Mouse (Mus musculus) hindbrain, embryonic 10.5 days (tissue): Measurements from ENCODE around the gene Nemp1. TPM values are rescaled to one million over a fixed set of nuclear protein-coding genes. Genes with fewer than 3 reads are reported as not detected.

Source experiments
- DNase-seq: peaks from one replicate; pipeline ENCODE4 v3.0.0-alpha.2; 2017; ENCODE audit warnings: low spot score
- H3K27ac ChIP-seq: fragments of 300-500 bp; sonication (generic); 2 replicates; pipeline ENCODE4 v1.5.1; 2016; ENCODE audit warnings: mild to moderate bottlenecking, moderate library complexity
- H3K27me3 ChIP-seq: fragments of 300-500 bp; sonication (generic); 2 replicates; pipeline ENCODE4 v1.6.1; 2016; ENCODE audit warnings: mild to moderate bottlenecking; ENCODE audit not compliant: poor library complexity, insufficient read depth, severe bottlenecking
- H3K36me3 ChIP-seq: fragments of 300-500 bp; sonication (generic); 2 replicates; pipeline ENCODE4 v1.6.1; 2016; ENCODE audit warnings: mild to moderate bottlenecking, moderate library complexity
- H3K4me1 ChIP-seq: fragments of 300-500 bp; sonication (generic); replicated peaks from 2 replicates; pipeline ENCODE4 v1.6.1; 2016; ENCODE audit warnings: mild to moderate bottlenecking
- H3K4me3 ChIP-seq: fragments of 300-500 bp; sonication (generic); 2 replicates; pipeline ENCODE4 v1.5.1; 2016; ENCODE audit warnings: mild to moderate bottlenecking, moderate library complexity
- H3K9me3 ChIP-seq: fragments of 300-500 bp; sonication (generic); 2 replicates; pipeline ENCODE4 v1.6.1; 2016; ENCODE audit warnings: mild to moderate bottlenecking, moderate library complexity
- WGBS: fragments of 180-500 bp; shearing (Covaris S2); methylation state at CpG from one replicate; pipeline ENCODE4 v1.1.7; 2016; 5-methylcytosine and 5-hydroxymethylcytosine counted together
- polyA plus RNA-seq: library from polyadenylated mRNA; unstranded; fragments of >200 nt; fragmentation: Nextera tagmentation; extraction: Ambion mirVana; gene quantifications from 2 replicates; pipeline ENCODE4 v1.2.1, GENCODE M21; 2016

The Nemp1 gene
- polyA plus RNA-seq, 1 experiment from 2014 or later = 7.7 TPM

DNA sequence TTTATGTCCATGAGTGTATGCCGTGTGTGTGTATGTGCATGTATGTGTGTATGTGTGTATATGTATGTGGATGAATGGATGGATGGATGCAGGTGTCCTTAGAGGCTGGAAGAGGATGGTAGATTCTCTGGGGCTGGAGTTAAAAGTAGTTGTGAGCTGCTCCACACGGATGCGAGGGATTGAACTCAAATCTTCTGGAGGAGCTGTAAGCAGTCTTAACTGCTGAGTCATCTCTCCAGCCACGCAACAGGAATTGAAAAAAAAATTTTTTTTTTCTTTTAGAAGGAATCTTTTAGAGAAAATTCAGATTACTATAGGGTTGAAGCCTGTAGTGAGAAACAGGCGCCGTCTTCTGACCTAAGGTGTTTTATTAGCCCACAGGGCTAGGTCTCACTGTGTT, 16.2 kb downstream of the Nemp1 start:
- Histone ChIP-seq H3K36me3 (peaks cover 10% of the 10 kb centered on the region; the same call in 1 of the 2 replicates), H3K27ac (no peak overlapping the region), H3K4me3 (no peak overlapping the region), H3K27me3 (no peaks in the 10 kb centered on the region), H3K4me1 (peaks cover 5% of the 10 kb centered on the region), H3K9me3 (no peaks in the 10 kb centered on the region)
- 93% methylated on average over 6 of the region's 6 CpGs for WGBS
- no peak for DNase-seq

DNA sequence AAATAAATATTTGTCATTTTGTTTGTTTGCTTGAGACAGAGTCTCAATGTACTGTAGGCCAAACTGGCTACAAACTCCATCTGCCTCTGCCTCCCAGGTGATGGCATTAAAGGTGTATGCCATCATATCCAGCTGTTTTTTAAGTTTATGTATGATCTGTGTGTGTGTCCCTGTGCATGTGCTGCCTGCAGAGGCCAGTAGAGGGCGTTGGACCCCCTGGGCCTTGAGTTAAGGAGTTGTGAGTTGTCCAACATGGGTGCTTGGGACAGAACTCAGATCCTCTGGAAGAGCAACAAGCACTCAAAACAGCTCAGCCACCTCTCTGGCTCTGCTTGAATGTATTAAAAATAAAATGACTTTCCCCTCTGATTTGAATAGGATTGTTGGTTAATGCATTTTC, 24.4 kb downstream of the Nemp1 start:
- DNase-seq = no peak
- no peak overlapping the region for H3K4me3 ChIP-seq
- H3K4me1 ChIP-seq = no peaks in the 10 kb centered on the region
- no peaks in the 10 kb centered on the region for H3K27me3 ChIP-seq
- H3K36me3 ChIP-seq = peaks cover 63% of the 10 kb centered on the region
- no peaks in the 10 kb centered on the region for H3K9me3 ChIP-seq
- WGBS = 29% methylated on average over 1 of the region's 1 CpGs
- no peak overlapping the region for H3K27ac ChIP-seq

GRCm38 (mm10) chr10:127694636-127695035, 27.9 kb downstream of the Nemp1 start:
- no peaks in the 10 kb centered on the region for H3K4me1 ChIP-seq
- 61% methylated on average over 2 of the region's 2 CpGs for WGBS
- DNase-seq = no peak
- no peak overlapping the region for H3K27ac ChIP-seq
- no peak overlapping the region for H3K4me3 ChIP-seq
- H3K27me3 ChIP-seq = no peaks in the 10 kb centered on the region
- no peaks in the 10 kb centered on the region for H3K9me3 ChIP-seq
- peaks cover 87% of the 10 kb centered on the region for H3K36me3 ChIP-seq

- Histone ChIP-seq H3K4me1 (no peaks in the 10 kb centered on the region), H3K27ac (no peak overlapping the region), H3K4me3 (no peak overlapping the region), H3K9me3 (no peaks in the 10 kb centered on the region), H3K27me3 (no peaks in the 10 kb centered on the region), H3K36me3 (peaks cover 85% of the 10 kb centered on the region)
- no peak for DNase-seq
- 94% methylated on average over 7 of the region's 7 CpGs for WGBS
These were observed 29.1 kb downstream of the Nemp1 start for GRCm38 (mm10) chr10:127695775-127696174.

- no peaks in the 10 kb centered on the region for H3K9me3 ChIP-seq
- H3K4me1 ChIP-seq = no peaks in the 10 kb centered on the region
- H3K36me3 ChIP-seq = peaks cover 60% of the 10 kb centered on the region
- no peak overlapping the region for H3K27ac ChIP-seq
- H3K4me3 ChIP-seq = no peak overlapping the region
- 91% methylated on average over 7 of the region's 7 CpGs for WGBS
- H3K27me3 ChIP-seq = no peaks in the 10 kb centered on the region
- no peak for DNase-seq
These were observed 32.3 kb downstream of the Nemp1 start for GRCm38 (mm10) chr10:127698966-127699365.

- 48% methylated on average over 4 of the region's 4 CpGs for WGBS
- H3K4me1 ChIP-seq = no peaks in the 10 kb centered on the region
- H3K27ac ChIP-seq = no peak overlapping the region
- no peak for DNase-seq
- H3K9me3 ChIP-seq = no peaks in the 10 kb centered on the region
- no peaks in the 10 kb centered on the region for H3K27me3 ChIP-seq
- no peak overlapping the region for H3K4me3 ChIP-seq
- peaks cover 23% of the 10 kb centered on the region for H3K36me3 ChIP-seq
These were observed 36.6 kb downstream of the Nemp1 start for GRCm38 (mm10) chr10:127703299-127703698.

DNA sequence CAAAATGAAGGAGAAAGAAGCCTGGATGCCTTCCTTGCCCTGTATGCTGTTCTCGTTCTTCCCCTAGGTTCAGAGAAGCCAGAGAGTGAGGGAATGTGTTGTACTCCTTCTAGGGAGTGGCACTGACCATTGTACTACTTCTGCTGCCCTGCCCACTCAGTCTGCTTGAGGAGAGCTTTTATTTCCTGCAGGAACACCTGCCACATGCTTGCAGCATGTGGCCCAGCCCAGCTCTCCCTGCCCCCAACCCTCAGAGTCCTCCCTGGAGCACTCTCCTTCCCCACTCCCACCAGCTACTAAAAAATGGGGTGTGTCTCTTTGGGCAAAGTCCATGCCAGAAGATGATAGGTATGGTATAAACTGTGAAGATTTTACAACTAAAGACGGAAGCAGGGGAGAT, 37.6 kb downstream of the Nemp1 start:
- Histone ChIP-seq H3K4me1 (no peaks in the 10 kb centered on the region), H3K27ac (no peak overlapping the region), H3K36me3 (peaks cover 13% of the 10 kb centered on the region; the same call in 1 of the 2 replicates), H3K27me3 (no peaks in the 10 kb centered on the region), H3K9me3 (no peaks in the 10 kb centered on the region), H3K4me3 (no peak overlapping the region)
- DNase-seq = no peak
- 69% methylated on average over 2 of the region's 2 CpGs for WGBS

DNA sequence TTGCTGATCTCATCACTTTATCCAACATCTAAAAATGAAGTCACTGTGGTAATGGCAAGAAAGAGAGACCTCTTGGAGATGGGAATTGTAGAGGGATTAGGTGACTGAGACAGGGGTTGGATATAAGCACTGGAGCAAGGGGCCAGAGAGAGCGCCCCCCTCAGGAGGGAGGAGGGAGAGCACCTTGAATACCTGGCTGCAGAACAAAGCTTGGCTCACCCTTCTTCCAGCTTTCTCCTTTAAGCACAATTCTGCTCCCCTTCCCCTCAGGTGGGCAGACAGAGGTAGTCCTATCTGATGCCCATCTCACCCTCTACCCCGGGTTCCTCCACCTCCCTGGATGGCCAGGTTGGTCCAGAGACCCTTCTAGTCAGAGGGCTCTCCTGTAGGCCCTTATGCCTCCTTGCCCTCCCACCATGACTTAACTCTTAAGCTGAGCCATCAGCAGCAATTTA, 38.1 kb downstream of the Nemp1 start, which contains the start of gene Myo1a:
Gene Myo1a (plus strand): TSS at position 405 of the 455 bp plus-strand sequence.
- Histone ChIP-seq H3K4me1 (no peaks in the 10 kb centered on the region), H3K36me3 (peaks cover 8% of the 10 kb centered on the region; the same call in 1 of the 2 replicates), H3K27ac (no peak within 1 kb of the TSS), H3K9me3 (no peaks in the 10 kb centered on the region), H3K27me3 (no peaks in the 10 kb centered on the region), H3K4me3 (no peak within 1 kb of the TSS)
- DNase-seq = no peak
- WGBS = 55% methylated on average over 2 of the region's 2 CpGs

DNA sequence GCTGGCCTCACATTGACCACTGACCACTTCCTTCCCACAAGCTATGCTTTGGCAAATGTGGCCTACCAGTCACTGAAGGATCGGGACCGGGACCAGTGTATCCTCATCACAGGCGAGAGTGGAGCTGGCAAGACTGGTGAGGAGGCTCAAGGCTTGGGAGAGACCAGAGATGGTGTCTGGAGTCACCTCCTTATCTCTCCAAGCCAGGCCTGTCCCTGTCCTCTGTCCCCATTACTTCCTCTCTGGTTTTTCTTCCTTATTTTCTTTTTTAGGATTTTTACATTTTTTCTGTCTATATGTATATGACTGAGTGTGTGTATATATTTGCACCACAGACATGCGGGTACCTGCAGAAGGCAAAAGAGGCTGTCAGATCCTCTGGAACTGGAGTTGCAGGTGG, 39.1 kb downstream of the Nemp1 start:
- Histone ChIP-seq H3K9me3 (no peaks in the 10 kb centered on the region), H3K4me3 (no peak overlapping the region), H3K27me3 (no peaks in the 10 kb centered on the region), H3K4me1 (no peaks in the 10 kb centered on the region), H3K36me3 (no peaks in the 10 kb centered on the region), H3K27ac (no peak overlapping the region)
- WGBS = 89% methylated on average over 4 of the region's 4 CpGs
- no peak for DNase-seq

DNA sequence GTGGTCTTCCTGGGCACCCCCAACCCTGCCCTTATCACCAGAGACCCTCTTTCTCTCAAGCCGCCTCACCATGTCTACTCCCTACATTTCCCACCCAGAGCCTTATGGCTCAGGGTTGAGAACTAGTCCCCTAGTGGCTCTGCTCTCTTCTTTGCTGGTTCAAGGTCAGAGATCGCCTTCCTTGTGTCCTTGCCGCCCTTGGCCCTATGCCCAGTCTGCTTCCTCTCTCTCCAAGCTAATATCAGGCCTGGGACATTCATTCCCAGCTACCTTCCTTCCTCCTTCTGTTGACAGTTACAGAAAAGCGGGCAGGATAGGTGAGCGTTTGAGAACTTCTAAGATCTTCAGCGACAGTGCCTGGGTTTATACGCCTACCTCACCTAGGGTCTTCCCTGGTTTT, 41.0 kb downstream of the Nemp1 start:
- Histone ChIP-seq H3K4me1 (no peaks in the 10 kb centered on the region), H3K27ac (no peak overlapping the region), H3K36me3 (no peaks in the 10 kb centered on the region), H3K9me3 (no peaks in the 10 kb centered on the region), H3K4me3 (no peak overlapping the region), H3K27me3 (no peaks in the 10 kb centered on the region)
- WGBS = 89% methylated on average over 7 of the region's 7 CpGs
- no peak for DNase-seq

- Histone ChIP-seq H3K9me3 (no peaks in the 10 kb centered on the region), H3K27ac (no peak overlapping the region), H3K27me3 (no peaks in the 10 kb centered on the region), H3K4me1 (no peaks in the 10 kb centered on the region), H3K36me3 (no peaks in the 10 kb centered on the region), H3K4me3 (no peak overlapping the region)
- DNase-seq = no peak
- WGBS = 84% methylated on average over 3 of the region's 3 CpGs
These were observed 42.2 kb downstream of the Nemp1 start for GRCm38 (mm10) chr10:127708850-127709370.

DNA sequence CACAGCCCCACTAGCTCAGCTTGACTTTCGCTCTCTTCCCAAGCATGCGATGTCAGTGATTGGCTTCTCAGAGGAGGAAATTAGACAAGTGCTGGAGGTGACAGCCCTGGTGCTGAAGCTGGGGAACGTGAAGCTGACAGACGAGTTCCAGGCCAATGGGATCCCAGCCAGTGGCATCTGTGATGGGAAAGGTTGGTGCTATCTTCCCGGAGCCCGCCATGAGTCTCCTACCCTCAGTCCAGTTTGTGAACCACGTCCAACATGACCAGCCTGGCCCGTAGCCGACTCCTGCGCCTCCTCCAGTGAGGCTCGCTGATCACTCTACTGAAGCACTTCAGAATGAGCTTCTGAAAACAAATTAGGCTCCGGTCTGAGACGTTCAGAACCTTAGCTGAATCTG, 43.6 kb downstream of the Nemp1 start:
- Histone ChIP-seq H3K4me1 (no peaks in the 10 kb centered on the region), H3K4me3 (no peak overlapping the region), H3K27me3 (no peaks in the 10 kb centered on the region), H3K36me3 (no peaks in the 10 kb centered on the region), H3K9me3 (no peaks in the 10 kb centered on the region), H3K27ac (no peak overlapping the region)
- 83% methylated on average over 13 of the region's 13 CpGs for WGBS
- DNase-seq = no peak

- Histone ChIP-seq H3K9me3 (no peaks in the 10 kb centered on the region), H3K27ac (no peak overlapping the region), H3K36me3 (0 out of 2 replicates have a peak, but pooled peaks cover 4% of the 10 kb centered on the region), H3K27me3 (no peaks in the 10 kb centered on the region), H3K4me1 (peaks cover 2% of the 10 kb centered on the region; the same call in 1 of the 2 replicates), H3K4me3 (no peak overlapping the region)
- 66% methylated on average over 6 of the region's 6 CpGs for WGBS
- DNase-seq = no peak
These were observed 46.0 kb downstream of the Nemp1 start for GRCm38 (mm10) chr10:127712736-127713135.
